Mouse (Mus musculus) central nervous system, embryonic 11.5 days (tissue): ENCODE results near the gene Npy2r. TPM values are rescaled to one million over a fixed set of nuclear protein-coding genes. Genes with fewer than 3 reads are reported as not detected.

Source experiments
- polyA plus RNA-seq: library from polyadenylated mRNA; depleted of rRNA; stranded (reverse); fragments of >200 nt; gene quantifications from 2 replicates; pipeline ENCODE4 v1.2.3, GENCODE M21; 2012; rRNA removed

The Npy2r gene
- 0.12 and 0.27 TPM in 2 replicates for polyA plus RNA-seq

GRCm38 (mm10) chr3:82547908-82548721 lies at the start of gene Npy2r:
TSS of gene Npy2r (minus strand) at chr3:82548084.

Other genes starting within 250 kb of the Npy2r start
- 6.6 and 6.8 TPM in 2 replicates for gene Map9, start 190.0 kb downstream of the Npy2r start, polyA plus RNA-seq